Mouse (Mus musculus): ENCODE measurements at regions not wholly inside any gene's neighbourhood (a gene's known extent, or its start where the extent isn't known, plus 50 kb on each side); places are given as distances from the start of the nearest gene placed in this dataset.

GRCm38 (mm10) chr11:24258340-24258739 lies 180.5 kb downstream of the Bcl11a start:
- TF ChIP-seq POLR2A (IDR thresholded peaks at IDR 0.05; ENCODE audit: borderline replicate concordance, extremely low read depth, insufficient read depth, insufficient read length, poor library complexity, severe bottlenecking) (no peak), CTCF (IDR thresholded peaks at IDR 0.05; ENCODE audit: borderline replicate concordance, extremely low read depth, insufficient read depth, insufficient read length) (no peak)

Data from brain, embryonic 14.5 days (tissue).